Mouse (Mus musculus) thymus, adult 2 months (tissue): ENCODE results near the gene Ano1.

Source experiments
- CTCF ChIP-seq: fragments of 200-500 bp; IDR thresholded peaks from 2 replicates; pipeline ENCODE4 v1.5.1; 2012; ENCODE audit warnings: mild to moderate bottlenecking, control low read depth, low read length, moderate library complexity, borderline replicate concordance; ENCODE audit not compliant: control insufficient read depth, poor library complexity, insufficient read depth; ENCODE audit errors: extremely low read depth
- POLR2A ChIP-seq: fragments of 200-500 bp; IDR thresholded peaks from 2 replicates; pipeline ENCODE4 v1.6.1; 2012; ENCODE audit warnings: mild to moderate bottlenecking, low read length, control low read depth, moderate library complexity; ENCODE audit not compliant: control insufficient read depth, poor library complexity, insufficient read depth; ENCODE audit errors: extremely low read depth

DNA sequence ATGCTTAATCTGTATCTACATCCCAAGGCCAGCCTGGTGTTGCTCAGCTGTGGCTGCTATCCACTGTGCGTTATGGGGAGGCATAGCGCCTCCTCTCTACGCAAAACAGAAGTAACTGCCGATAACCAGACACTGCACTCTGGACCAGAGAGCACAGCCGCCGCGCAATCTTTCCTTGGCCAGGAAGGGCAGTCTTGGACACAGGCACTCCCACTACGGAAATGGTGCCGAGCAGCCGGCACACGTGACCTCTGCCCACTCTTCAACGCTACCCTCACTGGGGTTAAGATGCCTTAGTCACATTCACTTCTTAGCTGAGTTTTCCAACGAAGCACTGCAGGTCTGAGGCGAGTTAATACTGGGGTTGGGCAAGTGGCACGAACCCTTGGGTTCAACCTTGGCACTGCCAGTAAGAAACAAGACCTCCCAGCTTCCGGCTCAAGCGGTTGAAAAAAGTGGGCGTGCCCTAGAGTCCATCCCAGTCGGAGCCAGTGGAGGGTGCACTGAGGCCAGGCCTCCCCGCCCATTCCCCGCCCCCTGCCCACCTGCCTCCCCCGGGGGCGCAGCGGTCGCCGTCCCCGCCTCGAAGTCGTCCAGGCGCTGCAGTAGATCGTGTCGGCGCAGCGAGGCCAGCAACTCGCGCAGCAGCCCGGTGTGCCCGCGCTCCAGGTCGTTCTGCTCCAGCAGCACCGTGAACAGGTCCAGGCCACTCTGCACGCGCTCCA, 170.1 kb downstream of the Ano1 start:
- 0 out of 2 replicates have a peak, but pooled peaks have one; percentile 33 for TF ChIP-seq CTCF
- TF ChIP-seq POLR2A, result no peak
